In the genomic region with DNA sequence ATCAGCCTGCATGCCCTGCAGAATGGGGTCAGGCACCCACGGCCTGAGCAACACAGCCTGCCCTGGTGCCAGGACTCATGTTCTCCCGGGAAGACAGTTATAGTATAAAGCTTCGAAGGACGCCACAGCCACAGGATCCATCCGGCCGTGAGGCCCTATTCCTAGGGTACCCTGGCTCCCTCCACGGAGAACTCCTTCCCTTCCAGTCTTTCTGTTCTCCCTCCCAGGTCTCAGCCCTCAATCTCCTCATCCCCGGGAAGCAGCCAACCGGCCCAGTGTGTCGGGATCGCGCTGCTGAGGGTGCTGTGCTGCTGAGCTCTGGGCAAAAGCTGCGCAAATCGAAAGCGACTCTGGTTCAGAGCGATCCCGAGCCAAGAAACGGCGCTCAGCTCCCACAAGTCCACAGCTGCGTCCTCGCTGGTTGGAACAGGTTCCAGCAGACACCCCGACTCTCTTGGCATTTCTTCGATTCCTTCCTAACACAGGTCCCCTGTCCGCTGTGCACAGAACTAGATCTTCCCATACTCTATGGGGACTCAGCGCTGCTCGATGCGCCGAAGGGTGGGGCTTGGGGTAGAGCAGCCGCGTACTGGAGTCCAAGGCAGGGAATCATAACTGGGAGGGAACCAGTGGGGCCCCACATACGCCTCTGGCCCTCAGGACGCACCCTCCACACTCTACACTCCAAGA, we compare ENCODE assay signal across 8 mouse cellular contexts. TPM values are rescaled to one million over a fixed set of nuclear protein-coding genes. Genes with fewer than 3 reads are reported as not detected.
A peak's percentile ranks its signal among the peaks of the same experiment; 100 is the strongest.
DNase-seq lines count a peak whose midpoint lies in the region; ATAC-seq and TF ChIP-seq lines count a peak whose summit lies in the region.

No protein-coding gene starts in this region.

- H3K27me3 ChIP-seq in lung, embryonic 16.5 days (ENCODE audit: control insufficient read depth, insufficient read depth, low read depth, low read length) = peaks cover 47% of the 10 kb centered on the region
- peaks cover 73% of the 10 kb centered on the region for H3K27me3 ChIP-seq in heart, postnatal 0 days (ENCODE audit: control insufficient read depth, insufficient read depth, low read length)
- peaks cover 76% of the 10 kb centered on the region for H3K27me3 ChIP-seq in liver, embryonic 11.5 days (replicated peaks; ENCODE audit: control insufficient read depth, insufficient read depth, low read length)
- peaks cover 53% of the 10 kb centered on the region for H3K27me3 ChIP-seq in stomach, embryonic 14.5 days (ENCODE audit: control insufficient read depth, insufficient read depth, low read length)

- ATAC-seq in lung, embryonic 16.5 days (ENCODE audit: low read depth) = peak; percentile 74
- peak; percentile 42; the same call in 1 of the 2 replicates for ATAC-seq in heart, postnatal 0 days (ENCODE audit: insufficient read depth, low read depth)
- no peak for ATAC-seq in liver, embryonic 11.5 days (replicated peaks; ENCODE audit: low FRiP score)
- ATAC-seq in stomach, embryonic 14.5 days (ENCODE audit: insufficient number of reproducible peaks, insufficient read depth, low FRiP score, low read depth) = peak; percentile 35
- ATAC-seq in inflammation-experienced regulatory T-cells, adult 6 months = no peak

- under 1% methylated on average over 32 of the region's 32 CpGs for WGBS in lung, embryonic 16.5 days
- WGBS in heart, postnatal 0 days = 1% methylated on average over 32 of the region's 32 CpGs
- 3% methylated on average over 32 of the region's 32 CpGs for WGBS in liver, embryonic 11.5 days
- under 1% methylated on average over 32 of the region's 32 CpGs for WGBS in stomach, embryonic 14.5 days

- no peaks in the 10 kb centered on the region for H3K36me3 ChIP-seq in lung, embryonic 16.5 days (ENCODE audit: control insufficient read depth, insufficient read depth, low read length)
- H3K36me3 ChIP-seq in heart, postnatal 0 days (replicated peaks; ENCODE audit: control insufficient read depth, insufficient read depth, low read length) = no peaks in the 10 kb centered on the region
- no peaks in the 10 kb centered on the region for H3K36me3 ChIP-seq in liver, embryonic 11.5 days (ENCODE audit: control insufficient read depth, insufficient read depth, low read length)
- no peaks in the 10 kb centered on the region for H3K36me3 ChIP-seq in stomach, embryonic 14.5 days (ENCODE audit: control insufficient read depth, insufficient read depth, low read length)

- H3K4me2 ChIP-seq in lung, embryonic 16.5 days (ENCODE audit: low read depth, low read length) = peak overlapping the region; percentile 79
- peak overlapping the region; percentile 90 for H3K4me2 ChIP-seq in heart, postnatal 0 days (ENCODE audit: low read depth, low read length)
- peak overlapping the region; percentile 69 for H3K4me2 ChIP-seq in liver, embryonic 11.5 days
- H3K4me2 ChIP-seq in stomach, embryonic 14.5 days (replicated peaks; ENCODE audit: low read depth, low read length) = peak overlapping the region; percentile 64

- no peak for DNase-seq in lung, postnatal 36 days
- no peak for DNase-seq in heart, postnatal 0 days (ENCODE audit: low spot score)
- DNase-seq in liver, embryonic 11.5 days (ENCODE audit: low spot score) = no peak
- no peak for DNase-seq in T-cell, adult 2 months (ENCODE audit: low spot score)

- peak overlapping the region; percentile 60 for H3K9ac ChIP-seq in lung, embryonic 16.5 days (ENCODE audit: low read length)
- H3K9ac ChIP-seq in heart, postnatal 0 days (replicated peaks; ENCODE audit: low read depth, low read length) = peak overlapping the region; percentile 22; the same call in 1 of the 2 replicates
- no peak overlapping the region for H3K9ac ChIP-seq in liver, embryonic 11.5 days (ENCODE audit: low read depth, low read length)
- H3K9ac ChIP-seq in stomach, embryonic 14.5 days (replicated peaks; ENCODE audit: low read depth, low read length) = no peak overlapping the region

- TF ChIP-seq EP300 in heart, postnatal 0 days (IDR thresholded peaks at IDR 0.05; ENCODE audit: low read depth) = no peak

- no peak for TF ChIP-seq POLR2A in cortical plate, adult 2 months (IDR thresholded peaks at IDR 0.05; ENCODE audit: extremely low read depth, insufficient read depth, low read length)

- H3K4me1 ChIP-seq in lung, embryonic 16.5 days (replicated peaks; ENCODE audit: control insufficient read depth, insufficient read depth, low read length) = peaks cover 6% of the 10 kb centered on the region; the same call in 1 of the 2 replicates
- no peaks in the 10 kb centered on the region for H3K4me1 ChIP-seq in cortical plate, adult 2 months (ENCODE audit: control insufficient read depth, insufficient read depth, low read length)
- no peaks in the 10 kb centered on the region; the same call in 1 of the 2 replicates for H3K4me1 ChIP-seq in heart, postnatal 0 days (ENCODE audit: control insufficient read depth, insufficient read depth)
- no peaks in the 10 kb centered on the region for H3K4me1 ChIP-seq in liver, embryonic 11.5 days (replicated peaks; ENCODE audit: control insufficient read depth, insufficient read depth, low read length)
- H3K4me1 ChIP-seq in stomach, embryonic 14.5 days (ENCODE audit: control insufficient read depth, insufficient read depth, low read length) = no peaks in the 10 kb centered on the region; the same call in 1 of the 2 replicates

- H3K27ac ChIP-seq in lung, embryonic 16.5 days (ENCODE audit: low read length) = peak overlapping the region; percentile 84
- no peak overlapping the region for H3K27ac ChIP-seq in cortical plate, adult 2 months (ENCODE audit: insufficient read depth, low read length)
- H3K27ac ChIP-seq in heart, postnatal 0 days (ENCODE audit: low read depth) = no peak overlapping the region
- H3K27ac ChIP-seq in liver, embryonic 11.5 days (ENCODE audit: low read depth, low read length) = no peak overlapping the region
- H3K27ac ChIP-seq in stomach, embryonic 14.5 days (ENCODE audit: low read length) = no peak overlapping the region

- TF ChIP-seq CTCF in cortical plate, adult 2 months (IDR thresholded peaks at IDR 0.05; ENCODE audit: extremely low read depth, insufficient read depth, low read length) = no peak
- TF ChIP-seq CTCF in heart, postnatal 0 days (IDR thresholded peaks at IDR 0.05; ENCODE audit: low read depth) = no peak

- H3K4me3 ChIP-seq in lung, embryonic 16.5 days (ENCODE audit: low read length) = peak overlapping the region; percentile 55
- peak overlapping the region; percentile 26 for H3K4me3 ChIP-seq in cortical plate, adult 2 months (ENCODE audit: insufficient read depth, low read length)
- peak overlapping the region; percentile 60 for H3K4me3 ChIP-seq in heart, postnatal 0 days (ENCODE audit: low read depth, low read length)
- peak overlapping the region; percentile 43 for H3K4me3 ChIP-seq in liver, embryonic 11.5 days (ENCODE audit: low read depth, low read length)
- peak overlapping the region; percentile 35 for H3K4me3 ChIP-seq in stomach, embryonic 14.5 days (ENCODE audit: low read depth, low read length)

- H3K9me3 ChIP-seq in lung, embryonic 16.5 days (ENCODE audit: control insufficient read depth, low read length) = no peaks in the 10 kb centered on the region
- H3K9me3 ChIP-seq in heart, postnatal 0 days (replicated peaks; ENCODE audit: control insufficient read depth, low read length) = no peaks in the 10 kb centered on the region
- no peaks in the 10 kb centered on the region for H3K9me3 ChIP-seq in liver, embryonic 11.5 days (ENCODE audit: control insufficient read depth, low read length)
- no peaks in the 10 kb centered on the region for H3K9me3 ChIP-seq in stomach, embryonic 14.5 days (ENCODE audit: control insufficient read depth, low read depth, low read length)

RNA-seq across cellular contexts. Expression of a gene that starts 11.0 kb away (rescaled TPM):
- 14.9 and 17.3 TPM in 2 replicates for polyA plus RNA-seq in lung, embryonic 16.5 days (2015; fragmentation: Nextera tagmentation; extraction: Ambion mirVana)
- not detected in 2 replicates for polyA plus RNA-seq in cortical plate, adult 2 months (2012; rRNA removed)
- total RNA-seq in heart, postnatal 0 days (2014; rRNA removed; ENCODE audit: low replicate concordance) = 14.0 and 18.7 TPM in 2 replicates
- polyA plus RNA-seq in heart, postnatal 0 days (2015; fragmentation: Nextera tagmentation; extraction: Ambion mirVana) = 5.3 and 6.7 TPM in 2 replicates
- polyA plus RNA-seq in liver, embryonic 11.5 days (2014; fragmentation: Nextera tagmentation; extraction: Ambion mirVana) = 0.53 and 1.0 TPM in 2 replicates
- polyA plus RNA-seq in stomach, embryonic 14.5 days (2014; fragmentation: Nextera tagmentation; extraction: Ambion mirVana) = 1.9 and 3.3 TPM in 2 replicates
- not detected for polyA plus RNA-seq in inflammation-experienced regulatory T-cells, adult 6 months (2017; shearing (Covaris generic))

Comparison
In these comparisons a context has a peak if more than half of its experiments do, and no peak if none do; other contexts are left out.
1. ATAC-seq: peak in lung, embryonic 16.5 days (single experiment), heart, postnatal 0 days (single experiment) and stomach, embryonic 14.5 days (single experiment); none in liver, embryonic 11.5 days (single experiment) and inflammation-experienced regulatory T-cells, adult 6 months (single experiment).
2. H3K9ac ChIP-seq: peak in lung, embryonic 16.5 days (single experiment) and heart, postnatal 0 days (single experiment); none in liver, embryonic 11.5 days (single experiment) and stomach, embryonic 14.5 days (single experiment).
3. Peak in every context shown above with its lines, with median percentiles within 50 percentile points of each other: H3K4me2 ChIP-seq and H3K4me3 ChIP-seq.